Mouse (Mus musculus): Measurements from ENCODE around the gene Mrpl2. TPM values are rescaled to one million over a fixed set of nuclear protein-coding genes. Genes with fewer than 3 reads are reported as not detected.

The Mrpl2 gene
- 82.3 and 134 TPM in 2 replicates for polyA plus RNA-seq (2012; rRNA removed)

GRCm38 (mm10) chr17:46645561-46646321, at the start of gene Mrpl2, which contains the start of gene Klc4:
Mrpl2 (plus strand) TSS chr17:46646229.
Klc4 (minus strand) TSS chr17:46646022.

GRCm38 (mm10) chr17:46628791-46629684, 17.0 kb upstream of the Mrpl2 start, which contains the start of gene Ptk7:
Ptk7 (minus strand) TSS chr17:46629504.

GRCm38 (mm10) chr17:46650232-46651031, 4.4 kb downstream of the Mrpl2 start, which contains the start of gene Cul7:
Cul7 (plus strand) TSS chr17:46650337.

GRCm38 (mm10) chr17:46673850-46674529, 28.0 kb downstream of the Mrpl2 start, which contains the start of gene Rrp36:
Rrp36 (minus strand) TSS chr17:46674352.

GRCm38 (mm10) chr17:46678416-46678815, 32.4 kb downstream of the Mrpl2 start, which contains the start of gene Mea1:
Mea1 (plus strand) TSS chr17:46678793.

GRCm38 (mm10) chr17:46680760-46681373, 34.8 kb downstream of the Mrpl2 start, which contains the start of gene Klhdc3:
Klhdc3 (minus strand) TSS chr17:46680914.

Other genes starting within 250 kb of the Mrpl2 start
- gene Crip3, start 217.3 kb upstream of the Mrpl2 start, polyA plus RNA-seq (2012; rRNA removed), result 0.63 and 1.9 TPM in 2 replicates
- gene Slc22a7, start 207.8 kb upstream of the Mrpl2 start, polyA plus RNA-seq (2012; rRNA removed), result not detected in 2 replicates
- 0.13 and 0.16 TPM in 2 replicates for gene Ttbk1, start 158.6 kb upstream of the Mrpl2 start, polyA plus RNA-seq (2012; rRNA removed)
- 5.5 TPM in 2 replicates for gene Dnph1, start 149.5 kb upstream of the Mrpl2 start, polyA plus RNA-seq (2012; rRNA removed)
- 8.6 and 9.6 TPM in 2 replicates for gene Cul9, start 99.8 kb upstream of the Mrpl2 start, polyA plus RNA-seq (2012; rRNA removed)
- 115 and 152 TPM in 2 replicates for gene Srf, start 90.1 kb upstream of the Mrpl2 start, polyA plus RNA-seq (2012; rRNA removed)
- 9.8 and 11.4 TPM in 2 replicates for gene Ptk7, start 16.7 kb upstream of the Mrpl2 start, polyA plus RNA-seq (2012; rRNA removed)
- 25.6 and 26.9 TPM in 2 replicates for gene Klc4, start 207 bp upstream of the Mrpl2 start, polyA plus RNA-seq (2012; rRNA removed)
- 10.3 and 11.6 TPM in 2 replicates for gene Cul7, start 4.1 kb downstream of the Mrpl2 start, polyA plus RNA-seq (2012; rRNA removed)
- 12.3 and 13.9 TPM in 2 replicates for gene Rrp36, start 28.1 kb downstream of the Mrpl2 start, polyA plus RNA-seq (2012; rRNA removed)
- gene Mea1, start 32.6 kb downstream of the Mrpl2 start, polyA plus RNA-seq (2012; rRNA removed), result 38.3 and 46.0 TPM in 2 replicates
- 43.7 and 44.0 TPM in 2 replicates for gene Klhdc3, start 34.7 kb downstream of the Mrpl2 start, polyA plus RNA-seq (2012; rRNA removed)
- gene Ppp2r5d, start 58.9 kb downstream of the Mrpl2 start, polyA plus RNA-seq (2012; rRNA removed), result 24.8 and 25.1 TPM in 2 replicates
- gene Pex6, start 65.2 kb downstream of the Mrpl2 start, polyA plus RNA-seq (2012; rRNA removed), result 36.4 and 50.9 TPM in 2 replicates
- gene Gnmt, start 82.9 kb downstream of the Mrpl2 start, polyA plus RNA-seq (2012; rRNA removed), result 5.5 and 6.4 TPM in 2 replicates
- 21.6 and 22.8 TPM in 2 replicates for gene Cnpy3, start 106.0 kb downstream of the Mrpl2 start, polyA plus RNA-seq (2012; rRNA removed)
- gene Ptcra, start 117.5 kb downstream of the Mrpl2 start, polyA plus RNA-seq (2012; rRNA removed), result not detected in 2 replicates
- 72.5 and 98.8 TPM in 2 replicates for gene 2310039H08Rik, start 126.4 kb downstream of the Mrpl2 start, polyA plus RNA-seq (2012; rRNA removed)
- 4.9 and 6.2 TPM in 2 replicates for gene Rpl7l1, start 136.4 kb downstream of the Mrpl2 start, polyA plus RNA-seq (2012; rRNA removed)
- gene Bicral, start 212.3 kb downstream of the Mrpl2 start, polyA plus RNA-seq (2012; rRNA removed), result 2.3 and 3.6 TPM in 2 replicates
- 6.6 and 9.8 TPM in 2 replicates for gene Tbcc, start 244.5 kb downstream of the Mrpl2 start, polyA plus RNA-seq (2012; rRNA removed)

Measured in stomach, adult 2 months (tissue).